Mouse (Mus musculus): ENCODE measurements around the gene Grk3. TPM values are rescaled to one million over a fixed set of nuclear protein-coding genes. Genes with fewer than 3 reads are reported as not detected.

The Grk3 gene
- total RNA-seq, 4 experiments from 2014 or later, result 5.0 to 7.0 (median 5.4) TPM

GRCm38 (mm10) chr5:112941001-112941400, 74.6 kb downstream of the Grk3 start:
- DNase-seq (ENCODE audit: low spot score in 2 of 2), result peak in 1 of 2 experiments; percentile 30

- DNase-seq (ENCODE audit: low spot score in 2 of 2), result no peak
These were observed 79.0 kb downstream of the Grk3 start for GRCm38 (mm10) chr5:112936632-112937031.

- no peak for DNase-seq (ENCODE audit: low spot score in 2 of 2)
These were observed 80.2 kb downstream of the Grk3 start for GRCm38 (mm10) chr5:112935436-112935835.

- DNase-seq (ENCODE audit: low spot score in 2 of 2), result no peak
These were observed 82.6 kb downstream of the Grk3 start for GRCm38 (mm10) chr5:112932878-112933567.

GRCm38 (mm10) chr5:112931901-112932300, 83.7 kb downstream of the Grk3 start:
- no peak for DNase-seq (ENCODE audit: low spot score in 2 of 2)

GRCm38 (mm10) chr5:112928201-112928881, 87.2 kb downstream of the Grk3 start:
- no peak for DNase-seq (ENCODE audit: low spot score in 2 of 2)

- DNase-seq (ENCODE audit: low spot score in 2 of 2), result peak in 1 of 2 experiments; percentile 52
These were observed 90.2 kb downstream of the Grk3 start for GRCm38 (mm10) chr5:112925422-112925821.

GRCm38 (mm10) chr5:112924806-112925205, 90.8 kb downstream of the Grk3 start:
- no peak for DNase-seq (ENCODE audit: low spot score in 2 of 2)

GRCm38 (mm10) chr5:112923841-112924240, 91.8 kb downstream of the Grk3 start:
- DNase-seq (ENCODE audit: low spot score in 2 of 2), result no peak

GRCm38 (mm10) chr5:112921914-112922313, 93.7 kb downstream of the Grk3 start:
- DNase-seq (ENCODE audit: low spot score in 2 of 2), result no peak

GRCm38 (mm10) chr5:112910381-112910780, 105.2 kb downstream of the Grk3 start:
- DNase-seq (ENCODE audit: low spot score in 2 of 2), result no peak

GRCm38 (mm10) chr5:112908169-112908614, 107.4 kb downstream of the Grk3 start:
- peak; percentile 32 to 53 for DNase-seq (ENCODE audit: low spot score in 2 of 2)

GRCm38 (mm10) chr5:112907504-112907903, 108.1 kb downstream of the Grk3 start:
- DNase-seq (ENCODE audit: low spot score in 2 of 2), result no peak

- DNase-seq (ENCODE audit: low spot score in 2 of 2), result peak; percentile 80 to 85
These were observed 119.6 kb downstream of the Grk3 start, which contains the start of gene Myo18b for GRCm38 (mm10) chr5:112895674-112896654. TSS of gene Myo18b (minus strand) at chr5:112896362.

GRCm38 (mm10) chr5:112893462-112894060, 122.0 kb downstream of the Grk3 start:
- DNase-seq (ENCODE audit: low spot score in 2 of 2), result no peak

- no peak for DNase-seq (ENCODE audit: low spot score in 2 of 2)
These were observed 123.2 kb downstream of the Grk3 start for GRCm38 (mm10) chr5:112892411-112892810.

- peak; percentile 42 for DNase-seq (ENCODE audit: low spot score in 2 of 2)
These were observed 126.9 kb downstream of the Grk3 start for GRCm38 (mm10) chr5:112888651-112889050.

GRCm38 (mm10) chr5:112886687-112887491, 128.7 kb downstream of the Grk3 start:
- peak; percentile 74 to 86 for DNase-seq (ENCODE audit: low spot score in 2 of 2)

- no peak for DNase-seq (ENCODE audit: low spot score in 2 of 2)
These were observed 138.0 kb downstream of the Grk3 start for GRCm38 (mm10) chr5:112877391-112878115.

Data from gastrocnemius, adult 8-10 months (tissue).